Mouse (Mus musculus) embryonic fibroblast, embryonic 13.5 days (primary cell): Measurements from ENCODE around the gene Nr1h4.

ENCODE experiments used
- CTCF ChIP-seq: IDR thresholded peaks from 2 replicates; pipeline ENCODE4 v1.5.1; 2011; ENCODE audit warnings: mild to moderate bottlenecking, control low read depth, low read length, moderate library complexity, borderline replicate concordance; ENCODE audit not compliant: insufficient read depth
- POLR2A ChIP-seq: IDR thresholded peaks from 2 replicates; pipeline ENCODE4 v1.6.1; 2011; ENCODE audit warnings: low read depth, mild to moderate bottlenecking, control low read depth, low read length, moderate library complexity

DNA sequence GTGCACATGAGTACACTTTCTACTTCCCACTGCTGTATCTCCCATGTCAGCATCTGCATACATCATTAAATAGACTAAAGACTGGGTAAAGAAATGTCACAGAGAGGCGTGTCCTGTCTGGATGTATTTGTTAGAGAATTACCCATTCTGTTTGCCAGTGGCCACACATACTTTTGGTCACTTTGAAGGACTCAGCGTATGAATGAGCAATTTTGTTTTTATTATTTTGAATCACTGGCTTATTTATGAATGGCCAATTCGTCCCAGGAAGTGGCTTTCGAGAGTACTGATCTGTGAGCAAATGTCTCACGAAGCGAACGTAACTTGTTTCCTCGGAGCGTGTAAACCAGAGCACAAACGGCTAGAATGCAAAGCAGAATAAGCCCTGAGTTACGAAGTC, 72.4 kb downstream of the Nr1h4 start:
- TF ChIP-seq CTCF = no peak
- no peak for TF ChIP-seq POLR2A
